Mouse (Mus musculus) stomach, embryonic 15.5 days (tissue): ENCODE data around the gene Nup214. TPM values are rescaled to one million over a fixed set of nuclear protein-coding genes. Genes with fewer than 3 reads are reported as not detected.

ENCODE experiments used
- ATAC-seq: fragments of 200-750 bp; cut with Nextera tagmentation; 2 replicates; pipeline ENCODE4 v1.8.0; 2017; ENCODE audit warnings: low read depth, moderate number of reproducible peaks, moderate TSS enrichment; ENCODE audit not compliant: insufficient read depth, low FRiP score
- H3K27ac ChIP-seq: fragments of 300-500 bp; sonication (generic); 2 replicates; pipeline ENCODE4 v1.5.1; 2015; ENCODE audit warnings: mild to moderate bottlenecking, inconsistent platforms
- H3K27me3 ChIP-seq: fragments of 300-500 bp; sonication (generic); replicated peaks from 2 replicates; pipeline ENCODE4 v1.6.1; 2015; ENCODE audit warnings: inconsistent platforms
- H3K36me3 ChIP-seq: fragments of 300-500 bp; sonication (generic); 2 replicates; pipeline ENCODE4 v1.6.1; 2015; ENCODE audit warnings: inconsistent platforms
- H3K4me1 ChIP-seq: fragments of 300-500 bp; sonication (generic); 2 replicates; pipeline ENCODE4 v1.6.1; 2015; ENCODE audit warnings: inconsistent platforms
- H3K4me2 ChIP-seq: fragments of 300-500 bp; sonication (generic); 2 replicates; pipeline ENCODE4 v1.6.1; 2015; ENCODE audit warnings: mild to moderate bottlenecking, inconsistent platforms
- H3K4me3 ChIP-seq: fragments of 300-500 bp; sonication (generic); replicated peaks from 2 replicates; pipeline ENCODE4 v1.5.1; 2015; ENCODE audit warnings: inconsistent platforms
- H3K9ac ChIP-seq: fragments of 300-500 bp; sonication (generic); 2 replicates; pipeline ENCODE4 v1.6.1; 2015; ENCODE audit warnings: inconsistent platforms
- H3K9me3 ChIP-seq: fragments of 300-500 bp; sonication (generic); 2 replicates; pipeline ENCODE4 v1.6.1; 2016; ENCODE audit warnings: inconsistent platforms
- WGBS: fragments of 180-500 bp; shearing (Covaris S2); methylation state at CpG from one replicate; pipeline ENCODE4 v1.1.7; 2015; 5-methylcytosine and 5-hydroxymethylcytosine counted together
- polyA plus RNA-seq: library from polyadenylated mRNA; unstranded; fragments of >200 nt; fragmentation: Nextera tagmentation; extraction: Ambion mirVana; gene quantifications from 2 replicates; pipeline ENCODE4 v1.2.1, GENCODE M21; 2015

Gene Nup214
- polyA plus RNA-seq, 1 experiment from 2014 or later, result 78.2 TPM

GRCm38 (mm10) chr2:32079191-32079725 lies 105.0 kb downstream of the Nup214 start:
- Histone ChIP-seq H3K4me2 (peak overlapping the region; percentile 5; the same call in 1 of the 2 replicates), H3K9ac (no peak overlapping the region), H3K4me1 (peaks cover 14% of the 10 kb centered on the region), H3K36me3 (no peaks in the 10 kb centered on the region), H3K27me3 (peaks cover 28% of the 10 kb centered on the region), H3K27ac (no peak overlapping the region), H3K4me3 (no peak overlapping the region), H3K9me3 (no peaks in the 10 kb centered on the region)
- no peak for ATAC-seq
- 89% methylated on average over 14 of the region's 14 CpGs for WGBS

DNA sequence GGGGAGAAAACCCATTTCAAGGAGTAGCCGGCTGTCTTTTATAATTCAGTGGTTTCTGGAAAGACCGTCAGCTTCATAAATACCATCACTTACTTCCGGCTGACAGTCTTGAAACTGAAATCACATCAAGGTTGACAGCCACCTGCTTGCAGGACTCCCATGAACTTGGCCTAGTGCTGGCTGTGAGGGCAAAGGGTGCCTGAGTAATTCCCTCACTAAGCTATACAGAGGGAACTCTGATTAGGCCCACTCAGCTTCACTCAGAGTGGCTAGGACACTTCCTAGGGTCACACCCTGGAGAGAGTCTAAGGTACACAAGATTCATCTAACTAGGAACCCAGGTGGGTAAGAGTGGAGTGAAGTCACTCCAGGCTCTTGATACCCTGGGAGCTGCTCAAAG lies 106.4 kb downstream of the Nup214 start:
- WGBS, result 77% methylated on average over 3 of the region's 3 CpGs
- Histone ChIP-seq H3K4me3 (no peak overlapping the region), H3K36me3 (no peaks in the 10 kb centered on the region), H3K9me3 (no peaks in the 10 kb centered on the region), H3K27ac (no peak overlapping the region), H3K27me3 (peaks cover 36% of the 10 kb centered on the region), H3K4me1 (peaks cover 14% of the 10 kb centered on the region), H3K9ac (no peak overlapping the region), H3K4me2 (no peak overlapping the region)
- no peak for ATAC-seq

GRCm38 (mm10) chr2:32081296-32081929 lies 107.2 kb downstream of the Nup214 start:
- H3K9ac ChIP-seq, result no peak overlapping the region
- H3K4me2 ChIP-seq, result peak overlapping the region; percentile 100
- H3K9me3 ChIP-seq, result no peaks in the 10 kb centered on the region
- no peaks in the 10 kb centered on the region for H3K36me3 ChIP-seq
- WGBS, result 77% methylated on average over 14 of the region's 14 CpGs
- H3K27ac ChIP-seq, result no peak overlapping the region; the same call in 1 of the 2 replicates
- H3K27me3 ChIP-seq, result peaks cover 44% of the 10 kb centered on the region
- H3K4me1 ChIP-seq, result peaks cover 14% of the 10 kb centered on the region
- no peak for ATAC-seq
- H3K4me3 ChIP-seq, result peak overlapping the region; percentile 57

GRCm38 (mm10) chr2:32082229-32082628 lies 108.0 kb downstream of the Nup214 start:
- WGBS, result 52% methylated on average over 2 of the region's 2 CpGs
- H3K27ac ChIP-seq, result no peak overlapping the region
- H3K4me3 ChIP-seq, result peak overlapping the region; percentile 57
- H3K36me3 ChIP-seq, result no peaks in the 10 kb centered on the region
- no peaks in the 10 kb centered on the region for H3K9me3 ChIP-seq
- no peak overlapping the region for H3K9ac ChIP-seq
- H3K4me1 ChIP-seq, result peaks cover 14% of the 10 kb centered on the region
- H3K27me3 ChIP-seq, result peaks cover 52% of the 10 kb centered on the region
- H3K4me2 ChIP-seq, result peak overlapping the region; percentile 100
- no peak for ATAC-seq

DNA sequence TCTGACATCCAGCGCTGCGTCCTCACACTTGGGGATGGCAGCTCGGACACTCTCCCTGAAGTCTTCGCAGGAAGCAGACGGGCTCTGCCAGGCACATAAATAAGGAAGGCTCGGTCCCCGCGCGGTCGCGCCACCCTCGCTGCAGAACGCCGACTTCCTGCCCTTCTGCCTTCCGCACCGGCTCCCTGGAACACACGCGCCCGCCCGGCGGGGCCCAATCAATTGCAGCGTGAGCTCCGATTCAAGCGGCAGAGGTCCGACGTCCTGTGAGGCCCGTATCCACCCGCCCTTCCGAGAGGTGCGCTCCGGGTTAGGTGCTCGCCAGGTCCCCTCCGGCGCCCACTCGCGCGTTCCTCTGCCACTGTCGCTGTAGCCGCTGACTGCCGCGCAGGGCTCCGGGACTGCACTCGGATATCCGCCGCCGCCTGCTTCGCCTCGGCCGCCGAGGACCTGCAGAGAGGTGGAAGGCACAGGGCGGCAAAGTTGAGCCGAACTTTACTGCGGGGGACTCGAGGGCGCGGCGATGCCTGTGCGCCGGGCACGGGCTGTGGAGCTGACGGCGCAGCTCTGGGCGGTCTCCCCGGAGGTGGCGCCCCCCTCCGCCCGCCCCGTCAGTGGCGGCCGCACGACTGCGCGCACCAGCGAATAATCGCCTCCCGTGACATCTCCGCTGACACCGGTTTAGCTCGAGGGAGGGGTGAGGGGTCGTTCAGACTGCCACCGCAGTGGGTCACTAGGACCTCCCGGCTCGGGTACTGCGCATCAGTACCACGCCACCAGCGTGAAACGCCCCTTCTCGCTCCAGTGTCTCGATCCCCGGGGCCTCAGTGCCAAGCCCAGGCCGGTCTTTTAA lies 109.1 kb downstream of the Nup214 start:
- H3K9me3 ChIP-seq, result no peaks in the 10 kb centered on the region
- peaks cover 15% of the 10 kb centered on the region for H3K4me1 ChIP-seq
- H3K4me3 ChIP-seq, result peak overlapping the region; percentile 57
- ATAC-seq, result peak; percentile 53
- under 1% methylated on average over 87 of the region's 91 CpGs for WGBS
- peak overlapping the region; percentile 16; the same call in 1 of the 2 replicates for H3K27ac ChIP-seq
- H3K9ac ChIP-seq, result peak overlapping the region; percentile 43; the same call in 1 of the 2 replicates
- H3K27me3 ChIP-seq, result peaks cover 63% of the 10 kb centered on the region
- no peaks in the 10 kb centered on the region for H3K36me3 ChIP-seq
- H3K4me2 ChIP-seq, result peak overlapping the region; percentile 100

DNA sequence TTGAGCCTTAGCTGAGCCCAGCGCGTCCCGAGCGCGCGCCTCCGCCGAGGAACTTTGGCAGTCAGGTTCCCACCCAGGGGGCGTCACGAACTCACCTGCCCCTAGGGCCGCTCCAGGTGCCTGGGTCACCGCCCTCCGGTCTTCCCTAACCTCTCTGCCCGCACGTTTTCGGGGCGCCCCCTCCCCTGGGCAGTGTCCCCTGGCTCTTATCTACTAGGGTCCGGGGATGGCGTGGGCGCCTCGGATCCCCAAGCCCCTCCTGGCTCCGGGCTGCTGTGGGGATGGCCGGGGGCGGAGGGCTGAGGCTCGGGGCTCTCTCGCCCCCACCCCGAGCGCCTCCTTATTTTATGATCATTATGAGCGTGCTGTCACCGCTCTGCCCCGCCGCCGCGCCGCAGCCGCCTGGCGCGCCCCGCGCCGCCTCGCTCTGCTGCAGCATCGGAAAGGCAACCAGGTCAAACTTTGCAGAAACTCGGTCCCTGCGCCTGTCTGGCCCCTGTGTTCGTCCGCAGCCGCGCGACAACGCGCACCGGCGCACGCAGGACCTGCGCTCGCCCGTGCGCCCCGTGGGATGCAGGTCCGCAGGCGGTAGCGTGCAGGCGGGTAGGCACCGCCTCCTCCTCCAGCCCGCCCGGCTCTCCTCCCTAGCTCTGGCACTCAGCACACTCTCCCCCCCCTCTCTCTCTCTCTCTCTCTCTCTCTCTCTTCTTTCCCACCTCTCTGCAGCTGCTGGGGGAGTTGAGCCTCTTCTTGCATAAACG lies 110.1 kb downstream of the Nup214 start, which contains the start of gene Fam78a:
Fam78a (minus strand) TSS at position 747 of the 761 bp plus-strand sequence.
- no peaks in the 10 kb centered on the region for H3K9me3 ChIP-seq
- no peak within 1 kb of the TSS for H3K27ac ChIP-seq
- no peaks in the 10 kb centered on the region for H3K36me3 ChIP-seq
- peak; percentile 40; the same call in 1 of the 2 replicates for ATAC-seq
- WGBS, result under 1% methylated on average over 67 of the region's 68 CpGs
- peak within 1 kb of the TSS; percentile 57 for H3K4me3 ChIP-seq
- peak within 1 kb of the TSS; percentile 100 for H3K4me2 ChIP-seq
- peak within 1 kb of the TSS; percentile 43; the same call in 1 of the 2 replicates for H3K9ac ChIP-seq
- H3K27me3 ChIP-seq, result peaks cover 68% of the 10 kb centered on the region
- peaks cover 19% of the 10 kb centered on the region for H3K4me1 ChIP-seq

DNA sequence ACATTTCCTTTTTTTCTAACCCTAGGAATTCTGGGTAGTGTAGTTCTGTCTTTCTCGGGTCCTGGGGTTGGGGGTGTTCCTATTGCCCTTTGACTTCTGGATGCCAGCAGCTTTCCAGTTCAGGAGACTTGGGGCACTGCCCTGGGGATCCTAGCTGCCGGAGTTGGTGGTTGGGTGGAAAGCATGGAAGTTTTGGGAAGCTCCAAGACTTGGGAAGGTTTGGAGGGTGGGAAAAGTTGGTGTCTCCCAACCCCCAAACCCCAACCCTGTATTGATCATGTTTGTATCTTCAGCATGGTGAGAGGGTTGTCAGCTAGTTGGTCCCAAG lies 110.6 kb downstream of the Nup214 start:
- H3K9ac ChIP-seq, result no peak overlapping the region

DNA sequence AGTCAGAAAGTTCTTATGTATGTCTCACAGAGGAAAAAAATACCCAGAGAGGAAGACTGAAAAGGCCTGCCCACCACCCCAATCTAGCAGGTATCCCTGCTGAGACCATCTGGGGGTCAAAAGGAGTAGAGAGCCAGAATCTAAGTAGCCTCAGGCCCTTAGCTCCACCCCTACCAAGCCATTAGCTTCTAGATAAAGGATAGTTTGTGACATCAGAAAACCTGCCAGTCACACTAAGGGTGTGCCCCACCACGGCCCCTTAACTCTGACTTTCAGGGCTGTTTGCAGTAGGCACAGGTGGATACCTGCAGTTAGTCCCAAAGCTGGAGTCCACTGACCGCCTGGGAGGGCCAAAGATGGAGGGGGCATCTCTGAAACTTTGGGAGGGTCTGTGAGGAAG lies 111.0 kb downstream of the Nup214 start:
- no peak overlapping the region for H3K4me3 ChIP-seq
- H3K27me3 ChIP-seq, result peaks cover 72% of the 10 kb centered on the region
- H3K36me3 ChIP-seq, result no peaks in the 10 kb centered on the region
- H3K27ac ChIP-seq, result no peak overlapping the region
- no peaks in the 10 kb centered on the region for H3K9me3 ChIP-seq
- no peak overlapping the region for H3K4me2 ChIP-seq
- H3K4me1 ChIP-seq, result peaks cover 17% of the 10 kb centered on the region
- H3K9ac ChIP-seq, result no peak overlapping the region
- 57% methylated on average over 2 of the region's 2 CpGs for WGBS
- ATAC-seq, result peak; percentile 78; the same call in 1 of the 2 replicates

More for the DNA sequence above, 110.6 kb downstream of the Nup214 start:
- Histone ChIP-seq H3K4me1 (peaks cover 17% of the 10 kb centered on the region), H3K4me2 (peak overlapping the region; percentile 100), H3K4me3 (peak overlapping the region; percentile 57), H3K27ac (no peak overlapping the region), H3K27me3 (peaks cover 70% of the 10 kb centered on the region), H3K36me3 (no peaks in the 10 kb centered on the region), H3K9me3 (no peaks in the 10 kb centered on the region)
- 26% methylated on average over 2 of the region's 2 CpGs for WGBS
- ATAC-seq, result no peak

DNA sequence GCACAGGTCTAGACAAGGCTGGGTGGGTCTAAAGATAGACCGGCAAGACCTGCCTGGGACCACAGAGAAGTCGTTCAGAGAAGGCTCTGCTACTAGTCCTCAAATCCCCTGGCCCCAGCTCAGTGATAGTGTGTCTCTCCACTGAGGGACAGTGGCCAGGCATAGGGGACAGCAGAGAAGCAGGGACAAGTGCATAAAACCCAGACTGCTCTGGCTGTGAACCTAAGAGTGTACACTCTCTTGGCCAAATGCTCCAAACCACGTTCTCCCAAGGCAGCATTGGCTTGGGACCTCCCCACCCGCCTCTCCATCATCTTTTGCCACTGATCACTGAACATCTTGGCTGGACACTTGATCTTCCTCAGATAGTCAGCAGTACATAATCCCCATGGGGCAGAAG lies 113.4 kb downstream of the Nup214 start:
- Histone ChIP-seq H3K27ac (no peak overlapping the region), H3K9ac (no peak overlapping the region), H3K36me3 (no peaks in the 10 kb centered on the region), H3K27me3 (peaks cover 60% of the 10 kb centered on the region), H3K4me3 (no peak overlapping the region), H3K4me1 (peaks cover 17% of the 10 kb centered on the region), H3K4me2 (no peak overlapping the region), H3K9me3 (no peaks in the 10 kb centered on the region)
- ATAC-seq, result no peak
- WGBS, result 65% methylated on average over 4 of the region's 4 CpGs

DNA sequence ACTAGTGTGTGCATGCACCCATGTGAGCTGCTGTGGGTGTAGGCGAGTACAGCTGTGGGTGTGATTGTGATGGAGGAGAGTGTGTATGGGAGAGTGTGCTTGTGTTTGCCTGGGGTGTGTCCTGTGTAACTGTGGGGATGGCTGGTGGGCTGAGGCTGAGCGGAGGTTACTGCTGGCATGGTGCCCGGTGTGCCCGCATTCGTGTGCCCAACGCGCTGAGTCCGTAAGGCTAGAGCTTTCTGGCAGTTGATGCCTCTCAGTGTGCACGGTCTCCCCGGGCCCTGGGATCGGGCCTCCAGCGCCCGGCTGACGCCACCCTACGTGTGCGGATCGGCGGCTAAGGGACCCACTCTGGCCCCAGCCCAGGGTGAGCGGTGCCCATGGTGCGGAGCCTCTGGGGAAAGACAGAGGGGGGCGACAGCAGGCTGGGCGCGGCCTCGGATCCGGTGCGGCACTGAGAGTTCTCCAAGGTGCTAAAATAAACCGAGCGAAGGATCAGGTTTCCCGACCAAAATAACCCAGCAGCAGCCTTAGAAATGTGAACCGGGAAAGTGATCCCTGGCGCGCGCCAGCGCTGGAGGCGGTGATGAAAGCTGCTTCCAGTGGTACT lies 114.2 kb downstream of the Nup214 start:
- Histone ChIP-seq H3K27ac (no peak overlapping the region), H3K9ac (no peak overlapping the region), H3K36me3 (no peaks in the 10 kb centered on the region), H3K4me1 (peaks cover 16% of the 10 kb centered on the region), H3K4me2 (peak overlapping the region; percentile 48), H3K9me3 (no peaks in the 10 kb centered on the region), H3K27me3 (peaks cover 52% of the 10 kb centered on the region), H3K4me3 (peak overlapping the region; percentile 18; the same call in 1 of the 2 replicates)
- no peak; the same call in 1 of the 2 replicates for ATAC-seq
- WGBS, result 10% methylated on average over 35 of the region's 35 CpGs

DNA sequence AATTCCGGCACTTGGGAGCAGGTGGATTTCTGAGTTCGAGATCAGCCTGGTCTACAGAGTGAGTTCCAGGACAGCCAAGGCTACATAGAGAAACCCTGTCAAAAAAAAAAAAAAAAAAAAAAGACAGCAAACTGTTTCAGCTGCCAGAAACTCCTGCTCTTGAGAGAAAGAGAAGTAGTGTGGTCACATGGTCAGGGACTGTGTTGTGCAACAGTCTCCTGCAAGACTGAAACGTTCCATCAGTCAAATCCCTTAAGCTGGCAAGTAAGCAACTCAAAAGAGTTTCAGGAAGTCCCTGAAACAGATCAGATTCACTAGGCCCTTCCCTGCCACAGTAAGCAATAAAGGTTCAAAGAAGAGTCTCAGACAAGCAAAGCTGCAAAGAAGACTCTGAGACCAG lies 115.4 kb downstream of the Nup214 start:
- Histone ChIP-seq H3K27me3 (peaks cover 41% of the 10 kb centered on the region), H3K4me3 (no peak overlapping the region), H3K9ac (no peak overlapping the region), H3K4me1 (peaks cover 8% of the 10 kb centered on the region), H3K36me3 (no peaks in the 10 kb centered on the region), H3K9me3 (no peaks in the 10 kb centered on the region), H3K4me2 (no peak overlapping the region), H3K27ac (no peak overlapping the region)
- WGBS, result 69% methylated on average over 3 of the region's 3 CpGs
- no peak for ATAC-seq
